Mouse (Mus musculus): Measurements from ENCODE around the gene Aste1.

Aste1 gene

GRCm38 (mm10) chr9:105395218-105395627 is at the start of gene Aste1, which contains the start of gene Nek11:
Gene Aste1, plus strand, starts transcription at chr9:105395392.
Gene Nek11, minus strand, starts transcription at chr9:105395524.
- DNase-seq (ENCODE audit: low spot score) = peak; percentile 82

- no peak for DNase-seq (ENCODE audit: low spot score)
These were observed 46.8 kb upstream of the Aste1 start for GRCm38 (mm10) chr9:105348242-105349031.

- no peak for DNase-seq (ENCODE audit: low spot score)
These were observed 46.2 kb upstream of the Aste1 start for GRCm38 (mm10) chr9:105349034-105349433.

GRCm38 (mm10) chr9:105362181-105362580 is 33.0 kb upstream of the Aste1 start:
- no peak for DNase-seq (ENCODE audit: low spot score)

GRCm38 (mm10) chr9:105363520-105364231 is 31.5 kb upstream of the Aste1 start:
- DNase-seq (ENCODE audit: low spot score) = no peak

GRCm38 (mm10) chr9:105366199-105366598 is 29.0 kb upstream of the Aste1 start:
- no peak for DNase-seq (ENCODE audit: low spot score)

- DNase-seq (ENCODE audit: low spot score) = no peak
These were observed 26.6 kb upstream of the Aste1 start for GRCm38 (mm10) chr9:105368605-105369004.

- no peak for DNase-seq (ENCODE audit: low spot score)
These were observed 20.8 kb upstream of the Aste1 start for GRCm38 (mm10) chr9:105374361-105374760.

- DNase-seq (ENCODE audit: low spot score) = no peak
These were observed 18.8 kb upstream of the Aste1 start for GRCm38 (mm10) chr9:105376411-105376810.

GRCm38 (mm10) chr9:105376954-105377530 is 18.1 kb upstream of the Aste1 start:
- DNase-seq (ENCODE audit: low spot score) = no peak

- DNase-seq (ENCODE audit: low spot score) = no peak
These were observed 17.6 kb upstream of the Aste1 start for GRCm38 (mm10) chr9:105377622-105378021.

GRCm38 (mm10) chr9:105379533-105380145 is 15.6 kb upstream of the Aste1 start:
- no peak for DNase-seq (ENCODE audit: low spot score)

- DNase-seq (ENCODE audit: low spot score) = no peak
These were observed 7.8 kb upstream of the Aste1 start for GRCm38 (mm10) chr9:105387403-105387802.

GRCm38 (mm10) chr9:105389289-105389688 is 5.9 kb upstream of the Aste1 start:
- DNase-seq (ENCODE audit: low spot score) = peak; percentile 62

- no peak for DNase-seq (ENCODE audit: low spot score)
These were observed 4.6 kb upstream of the Aste1 start for GRCm38 (mm10) chr9:105390616-105391015.

- no peak for DNase-seq (ENCODE audit: low spot score)
These were observed 472 bp upstream of the Aste1 start for GRCm38 (mm10) chr9:105394720-105395119.

GRCm38 (mm10) chr9:105408549-105408948 is 13.4 kb downstream of the Aste1 start:
- DNase-seq (ENCODE audit: low spot score) = no peak

GRCm38 (mm10) chr9:105459032-105459431 is 63.8 kb downstream of the Aste1 start:
- DNase-seq (ENCODE audit: low spot score) = no peak

- no peak for DNase-seq (ENCODE audit: low spot score)
These were observed 66.3 kb downstream of the Aste1 start for GRCm38 (mm10) chr9:105461496-105461895.
